Mouse (Mus musculus): ENCODE measurements around the gene Rab11fip3.

DNA sequence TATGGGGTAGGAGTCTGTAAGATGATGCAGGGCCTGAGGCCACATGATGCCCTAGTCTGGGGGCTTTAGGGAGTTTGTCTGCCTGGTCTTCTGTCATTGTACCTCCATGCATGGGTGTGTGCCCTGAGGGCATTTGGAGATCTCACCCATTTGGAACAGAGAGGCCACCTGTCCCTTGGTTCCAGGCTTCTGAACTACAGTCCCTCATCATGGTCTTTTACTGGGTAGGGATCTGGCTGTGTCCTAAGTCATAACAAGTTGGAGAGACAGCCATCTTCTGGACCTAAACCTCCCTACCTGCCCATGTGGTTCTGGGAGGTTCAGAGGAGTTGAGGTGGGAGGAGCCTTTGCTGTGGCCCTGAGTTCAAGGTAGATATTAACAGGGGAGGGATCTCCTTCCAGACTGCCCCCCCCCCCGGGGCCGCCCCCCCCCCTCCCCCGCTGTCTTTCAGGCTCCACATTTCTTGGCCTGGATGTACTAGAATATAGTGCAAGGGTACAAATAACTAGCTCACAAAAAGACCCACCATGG, 46.7 kb upstream of the Rab11fip3 start:
- TF ChIP-seq CTCF (IDR thresholded peaks at IDR 0.05; ENCODE audit: low read depth) (no peak), EP300 (optimal IDR thresholded peaks at IDR 0.05) (no peak)
